Mouse (Mus musculus) monocyte, adult 5-6 weeks (primary cell): ENCODE measurements around the gene Inpp5d. TPM values are rescaled to one million over a fixed set of nuclear protein-coding genes. Genes with fewer than 3 reads are reported as not detected.

Source experiments
- ATAC-seq: fragments of 153-309, 156-312 bp; replicated peaks from 2 replicates; pipeline ENCODE4 v1.8.0; 2017; ENCODE audit warnings: mild to moderate bottlenecking; ENCODE audit not compliant: low TSS enrichment, insufficient number of reproducible peaks, severe bottlenecking, poor library complexity, low FRiP score
- total RNA-seq: library from RNA; stranded (forward); fragments of 200-1000, 200-491, 200-594 nt; gene quantifications from 3 replicates; pipeline ENCODE4 v1.2.3, GENCODE M21; 2017

The Inpp5d gene
- 146 to 215 TPM (median 169 TPM) in 3 replicates for total RNA-seq

- ATAC-seq: peak; percentile 77
Measured at GRCm38 (mm10) chr1:87620211-87620668, at the start of gene Inpp5d. Inpp5d (plus strand) TSS chr1:87620312.

DNA sequence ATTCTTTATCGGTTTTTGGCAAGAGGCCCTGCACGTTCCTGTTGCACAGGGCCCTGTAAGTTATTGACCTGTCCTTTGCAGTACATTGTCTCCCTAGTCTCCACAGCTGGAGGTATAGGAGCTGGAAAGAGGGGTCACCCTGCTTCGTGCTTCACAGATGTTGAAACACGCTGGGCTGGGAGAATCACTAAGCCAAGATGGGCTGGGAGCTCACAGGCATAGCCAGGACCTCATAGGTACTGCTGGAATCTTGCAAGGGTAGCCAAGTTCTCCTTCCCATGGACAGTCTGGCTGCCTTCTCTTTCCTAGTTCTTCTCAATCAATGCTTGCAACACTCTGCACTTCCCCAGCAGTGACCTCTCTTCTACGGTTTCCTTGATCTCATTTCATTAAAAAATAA, 46.9 kb upstream of the Inpp5d start:
- ATAC-seq: no peak

DNA sequence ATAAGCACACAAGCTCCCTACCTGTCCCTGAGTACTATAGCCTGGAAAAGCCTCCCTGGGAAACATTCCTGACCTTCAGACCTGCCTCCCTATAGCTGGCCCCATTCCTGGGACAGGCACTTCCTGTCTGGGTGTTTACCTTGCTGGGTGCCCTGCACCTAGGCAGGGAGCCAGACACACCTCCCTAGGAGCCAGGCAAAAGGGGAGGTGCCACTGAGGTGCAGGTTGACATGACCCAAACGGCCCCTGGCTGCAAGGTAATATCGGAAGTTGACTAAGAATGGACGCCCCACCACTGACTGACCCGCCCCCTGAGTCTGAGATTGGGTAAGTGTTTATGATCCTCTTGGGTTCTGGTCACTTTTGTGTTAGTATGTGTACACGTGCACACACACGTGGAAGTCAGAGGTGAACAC, 46.3 kb upstream of the Inpp5d start, which contains the start of gene Ngef:
Gene Ngef (minus strand): TSS at position 71 of the 416 bp plus-strand sequence.
- ATAC-seq: no peak

DNA sequence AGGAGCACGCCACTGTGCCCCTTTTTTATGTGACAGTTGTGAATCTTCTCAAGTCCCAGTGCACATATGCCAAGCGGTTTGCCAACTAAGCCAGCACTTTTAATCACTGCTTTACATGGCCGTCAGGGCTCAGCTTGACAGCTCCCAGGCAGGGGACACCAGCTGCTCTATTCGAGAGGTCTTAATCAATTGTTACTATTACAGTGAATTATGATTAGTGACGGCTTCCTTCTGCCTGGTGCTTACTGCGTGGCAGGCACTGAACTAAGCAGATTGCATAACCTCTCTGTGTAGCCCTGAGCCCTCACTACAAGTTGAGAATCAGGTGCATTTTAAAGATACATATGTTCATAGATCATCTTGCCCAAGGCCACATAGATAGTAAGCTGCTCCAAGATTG, 45.8 kb upstream of the Inpp5d start:
- no peak for ATAC-seq

GRCm38 (mm10) chr1:87574785-87575184, 45.3 kb upstream of the Inpp5d start:
- no peak for ATAC-seq

GRCm38 (mm10) chr1:87578965-87579364, 41.1 kb upstream of the Inpp5d start:
- ATAC-seq: no peak

GRCm38 (mm10) chr1:87580824-87581223, 39.3 kb upstream of the Inpp5d start:
- no peak for ATAC-seq

DNA sequence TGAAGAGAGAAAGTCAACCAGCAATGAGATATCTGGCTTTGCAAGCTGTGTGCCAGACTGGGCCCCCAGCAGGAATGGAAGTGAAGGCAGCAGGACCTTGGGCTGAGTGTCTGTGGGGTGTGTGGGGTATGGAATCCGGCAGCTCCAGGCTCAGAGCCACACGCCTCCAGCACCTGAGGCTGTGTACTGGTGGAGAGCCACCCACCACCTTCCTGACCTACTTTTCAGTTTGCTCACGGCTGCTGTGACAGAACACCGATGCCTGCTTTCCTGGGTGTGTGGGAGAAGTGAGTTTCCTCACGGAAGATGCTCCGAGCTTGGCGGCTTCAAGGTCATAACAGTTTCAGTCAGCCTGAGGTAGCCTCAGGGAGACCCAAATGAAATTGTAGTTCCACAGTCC, 30.9 kb upstream of the Inpp5d start:
- ATAC-seq: no peak

DNA sequence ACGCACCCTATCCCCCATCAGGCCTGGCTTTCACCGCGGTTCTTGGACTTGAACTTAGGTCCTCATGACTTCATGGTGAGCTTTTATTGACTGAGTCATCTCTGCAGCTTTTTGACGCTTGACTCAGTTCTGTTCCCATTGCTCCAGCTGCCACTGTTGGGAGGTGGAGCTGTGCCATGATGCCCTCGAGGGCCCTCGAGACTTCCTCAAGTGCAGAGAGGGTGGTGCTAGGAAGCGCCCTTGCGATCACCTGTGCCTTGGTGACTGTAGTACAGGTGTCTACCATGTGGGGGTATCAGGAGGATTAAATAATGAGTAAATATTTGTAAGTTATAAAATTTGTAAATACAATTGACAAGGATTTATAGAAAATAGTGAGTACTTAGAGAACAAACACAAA, 30.1 kb upstream of the Inpp5d start:
- no peak for ATAC-seq

GRCm38 (mm10) chr1:87594261-87594660, 25.9 kb upstream of the Inpp5d start:
- no peak for ATAC-seq

GRCm38 (mm10) chr1:87594671-87595070, 25.4 kb upstream of the Inpp5d start:
- 0 out of 2 replicates have a peak, but pooled peaks have one; percentile 31 for ATAC-seq

GRCm38 (mm10) chr1:87600533-87600932, 19.6 kb upstream of the Inpp5d start:
- no peak for ATAC-seq

DNA sequence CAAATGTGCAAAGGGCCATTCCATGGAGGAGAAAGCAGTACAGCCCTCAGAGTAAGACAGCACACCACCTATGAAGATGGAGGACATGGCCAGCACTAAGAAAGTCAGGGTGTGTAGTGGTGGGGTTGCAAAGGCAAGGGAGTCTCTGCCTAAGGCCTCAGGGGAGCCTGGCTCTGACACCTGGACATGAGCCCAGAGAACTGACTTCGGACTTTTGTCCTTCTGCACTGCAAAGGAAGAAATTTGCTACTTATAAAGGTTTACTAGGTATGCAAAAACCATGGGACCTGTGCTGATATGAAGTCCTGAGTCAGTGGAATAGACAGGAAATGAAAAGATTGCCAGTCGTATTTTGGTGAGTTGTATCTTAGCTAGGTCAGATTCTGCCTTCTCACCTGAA, 18.3 kb upstream of the Inpp5d start:
- ATAC-seq: no peak

GRCm38 (mm10) chr1:87603389-87603788, 16.7 kb upstream of the Inpp5d start:
- no peak for ATAC-seq

- ATAC-seq: no peak
Measured at GRCm38 (mm10) chr1:87605296-87605695, 14.8 kb upstream of the Inpp5d start.

- ATAC-seq: peak; percentile 55
Measured at GRCm38 (mm10) chr1:87607385-87608091, 12.6 kb upstream of the Inpp5d start.

- ATAC-seq: peak; percentile 68
Measured at GRCm38 (mm10) chr1:87608416-87609046, 11.6 kb upstream of the Inpp5d start.

GRCm38 (mm10) chr1:87614576-87615295, 5.4 kb upstream of the Inpp5d start:
- ATAC-seq: no peak

- ATAC-seq: no peak
Measured at GRCm38 (mm10) chr1:87620693-87621092, 581 bp downstream of the Inpp5d start.
